Mouse (Mus musculus): ENCODE measurements around the gene Ppfia2. TPM values are rescaled to one million over a fixed set of nuclear protein-coding genes. Genes with fewer than 3 reads are reported as not detected.

The Ppfia2 gene
- polyA plus RNA-seq (2017; shearing (Covaris generic)) = under 1 TPM in 1 of 2 experiments, not detected in 1; 0.06 TPM

DNA sequence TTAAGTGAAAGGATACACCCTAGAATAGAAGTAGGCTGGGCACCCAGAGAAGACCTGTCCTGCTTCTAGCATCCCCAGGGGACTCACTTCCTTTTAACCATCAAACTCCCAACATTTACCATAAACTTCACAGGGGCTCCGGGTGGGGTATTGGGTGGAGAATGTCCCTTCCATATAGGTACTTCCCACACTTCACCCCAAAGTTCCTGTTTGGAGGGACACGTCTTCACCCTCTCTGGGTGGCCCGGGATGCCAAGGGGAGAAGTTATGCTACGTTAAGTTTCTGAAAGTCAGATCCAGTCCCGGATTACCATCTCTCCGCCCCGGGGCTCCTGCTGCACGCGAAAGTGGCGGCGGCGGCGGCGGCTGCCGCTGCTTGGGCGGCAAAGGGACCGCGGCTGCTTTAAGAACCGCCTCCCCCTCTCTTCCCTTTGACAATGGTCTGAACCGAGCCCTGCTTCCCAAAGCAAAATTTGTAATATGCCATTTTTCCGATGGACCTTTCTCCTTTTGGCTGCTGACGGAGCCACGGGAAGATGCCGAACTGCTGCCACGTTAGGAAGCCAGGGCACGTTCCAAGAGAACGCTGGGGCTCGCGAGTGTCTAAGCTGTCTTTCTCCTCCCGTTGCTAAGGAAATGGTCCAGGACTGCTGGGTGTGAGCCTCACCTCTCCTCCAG is at the start of gene Ppfia2:
Ppfia2 (plus strand) TSS at position 485 of the 678 bp plus-strand sequence.
- no peak for ATAC-seq

DNA sequence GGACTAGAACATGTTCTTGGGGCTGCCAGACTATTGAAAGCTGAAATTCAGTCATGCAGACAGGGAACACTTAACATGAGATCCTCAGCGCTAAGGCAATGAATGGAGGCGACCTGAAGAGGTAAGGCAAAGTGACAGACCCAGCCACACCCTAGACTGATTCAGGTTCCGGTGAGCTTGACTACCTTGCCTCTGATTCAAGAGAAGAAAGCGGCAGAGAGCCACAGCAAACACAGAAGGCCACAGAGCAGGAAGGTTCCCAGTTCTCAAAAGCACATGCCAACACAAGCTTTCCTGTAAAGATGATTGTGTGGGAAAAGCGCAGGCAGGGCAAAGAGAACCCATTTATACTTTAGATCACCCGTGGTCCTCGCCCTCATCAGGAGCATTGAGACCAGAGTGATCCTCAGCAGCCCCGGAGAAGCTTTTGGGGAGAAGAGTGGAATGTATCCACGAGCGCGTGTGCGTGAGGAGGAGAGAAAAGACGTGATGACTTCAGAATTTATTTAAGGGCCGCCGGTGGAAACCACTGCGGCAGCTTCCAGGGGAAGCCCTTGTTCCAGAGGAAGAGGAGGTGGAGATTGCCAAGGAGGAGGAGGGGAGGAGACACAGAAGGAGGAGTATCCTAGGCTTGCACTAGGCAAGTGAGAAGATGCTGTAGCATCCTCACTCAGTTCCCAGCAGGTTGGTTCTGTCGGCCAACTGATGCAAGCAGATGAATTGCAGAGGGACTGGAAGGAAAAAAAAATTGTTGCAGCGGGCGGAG is 1.0 kb upstream of the Ppfia2 start:
- no peak for ATAC-seq

DNA sequence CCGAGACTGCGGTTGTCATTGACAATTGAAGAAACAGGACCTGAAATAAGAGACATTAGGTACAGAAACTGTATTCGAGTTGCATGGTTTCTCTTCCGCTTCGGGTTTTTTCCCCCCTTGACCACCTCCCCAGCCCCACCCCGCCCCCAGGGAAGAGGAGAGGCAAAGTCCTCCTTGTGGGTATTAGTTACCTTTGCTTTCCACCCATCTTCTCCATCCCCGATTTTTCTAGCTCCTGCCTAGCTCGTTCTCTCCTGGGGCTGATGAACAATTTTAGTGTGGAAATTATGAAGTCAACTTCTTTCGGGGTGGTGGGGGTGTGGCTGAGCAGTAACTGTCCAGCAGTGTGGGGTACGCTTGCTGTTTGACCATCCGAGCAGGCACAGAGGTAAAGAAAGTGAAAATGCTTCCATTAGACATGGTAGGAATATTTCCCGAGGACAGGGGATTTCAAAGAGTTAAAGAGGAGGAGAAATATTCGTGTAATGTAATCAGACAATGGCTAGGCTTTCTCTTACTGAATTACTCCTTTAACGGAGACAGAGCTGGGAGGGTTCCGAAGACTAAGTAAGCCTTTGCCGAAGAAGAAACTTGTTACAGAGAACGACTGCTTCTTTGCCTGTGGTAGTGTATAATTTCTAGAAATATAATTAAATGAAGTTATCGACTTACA is 530 bp downstream of the Ppfia2 start:
- no peak for ATAC-seq

DNA sequence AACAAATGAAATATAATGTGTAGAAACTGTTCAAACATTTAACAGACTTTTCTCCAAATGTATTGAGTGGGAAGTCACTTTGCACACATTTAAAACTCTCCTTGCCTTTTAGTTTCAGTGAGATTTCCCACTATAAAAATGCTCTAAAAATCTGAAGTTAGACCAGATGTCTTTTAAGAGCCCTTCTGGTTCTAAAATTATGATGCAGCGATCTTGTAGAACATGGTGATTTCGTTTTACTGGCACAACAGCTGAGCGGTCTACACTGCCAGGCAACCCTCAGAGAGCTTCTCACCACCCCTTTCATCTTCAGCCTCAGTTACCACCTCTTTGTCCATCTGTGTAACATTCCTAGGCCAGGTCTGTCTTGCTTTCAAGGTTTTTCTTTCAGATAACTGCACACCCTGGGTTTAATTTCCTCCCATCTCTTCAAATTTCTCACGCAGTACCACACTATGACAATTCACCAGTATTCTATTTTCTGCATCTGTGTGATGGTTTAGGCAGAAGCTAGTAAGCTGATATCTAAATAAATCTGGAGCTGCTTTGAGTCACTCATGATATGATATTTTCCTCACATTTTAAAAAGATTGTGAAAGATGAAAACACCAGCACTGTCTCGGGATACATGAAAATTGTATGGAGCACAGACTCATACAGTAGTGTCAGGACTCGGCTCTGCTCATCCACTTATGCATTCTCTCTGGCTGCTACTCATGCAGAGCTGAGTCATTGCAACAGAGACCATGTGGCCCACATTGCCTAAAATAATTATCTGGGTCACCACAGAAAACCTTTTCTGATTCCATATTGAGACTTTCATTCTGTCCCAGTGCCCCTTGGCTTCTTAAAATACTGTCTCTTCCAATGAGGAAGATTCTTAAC is 39.4 kb downstream of the Ppfia2 start:
- ATAC-seq = no peak

DNA sequence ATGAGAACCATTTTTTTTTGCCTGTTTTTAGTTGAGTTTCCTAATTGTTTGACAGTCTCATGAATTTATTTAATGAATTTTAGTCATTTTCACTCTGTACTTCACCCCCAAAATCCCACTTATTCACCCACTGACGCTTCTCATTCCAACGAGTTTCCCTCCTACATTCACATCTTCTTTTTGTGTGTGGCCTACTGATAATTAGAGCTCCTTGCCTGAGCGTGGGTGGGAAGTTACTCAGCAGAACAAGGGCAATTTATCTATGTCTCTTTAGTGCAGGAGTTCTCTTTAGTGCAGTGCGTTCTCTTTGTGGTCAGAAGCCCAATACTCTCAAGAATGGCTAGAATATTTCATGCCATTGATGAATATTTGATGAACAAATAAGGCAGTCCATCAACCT is 95.9 kb downstream of the Ppfia2 start:
- no peak for ATAC-seq

DNA sequence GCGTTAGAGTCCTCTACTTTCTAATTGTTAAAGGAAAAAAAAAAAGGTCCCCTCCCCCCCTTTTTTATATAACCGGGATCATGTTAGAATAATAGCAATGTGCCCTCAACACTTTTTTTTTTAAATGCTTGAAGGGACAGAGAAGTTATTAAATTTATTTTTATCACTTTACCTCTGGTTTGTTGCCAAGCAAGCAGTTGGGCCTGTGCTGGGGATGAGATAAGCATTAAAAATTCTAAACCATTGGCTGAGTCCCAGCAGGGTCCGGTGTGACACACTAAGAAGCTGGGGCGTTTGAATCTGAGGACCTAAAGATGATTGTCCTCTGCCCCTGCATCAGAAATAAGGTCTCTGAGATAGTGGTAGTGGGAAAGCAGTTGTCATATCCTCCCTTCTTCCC is 114.9 kb downstream of the Ppfia2 start:
- ATAC-seq = no peak

DNA sequence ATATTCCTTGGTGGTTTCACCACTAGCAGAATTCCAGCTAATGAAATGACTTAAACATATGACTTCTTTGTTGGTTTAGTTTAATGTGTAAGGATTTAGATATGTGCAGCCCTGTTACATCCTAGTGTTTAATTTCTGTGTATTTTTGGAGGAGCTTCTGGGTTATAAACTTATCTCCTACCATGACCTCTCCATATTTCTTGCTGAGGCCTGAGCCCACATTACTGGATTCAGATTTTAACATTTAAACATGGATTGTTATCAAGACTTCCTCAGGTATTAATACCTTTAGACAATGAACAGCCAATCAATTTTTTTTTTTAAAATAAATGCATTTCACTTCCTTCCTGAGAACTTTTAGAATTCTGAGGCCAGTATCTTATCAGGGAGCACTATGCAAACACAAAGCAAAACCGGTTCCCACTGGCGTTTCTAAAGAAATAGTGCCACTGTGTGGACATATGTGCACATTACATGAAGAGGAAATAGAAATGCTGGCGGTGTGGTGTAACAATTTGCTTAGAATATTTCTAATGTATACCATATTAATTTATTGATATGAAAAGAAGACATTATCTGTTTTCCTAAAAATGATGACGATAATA is 115.4 kb downstream of the Ppfia2 start:
- no peak for ATAC-seq

DNA sequence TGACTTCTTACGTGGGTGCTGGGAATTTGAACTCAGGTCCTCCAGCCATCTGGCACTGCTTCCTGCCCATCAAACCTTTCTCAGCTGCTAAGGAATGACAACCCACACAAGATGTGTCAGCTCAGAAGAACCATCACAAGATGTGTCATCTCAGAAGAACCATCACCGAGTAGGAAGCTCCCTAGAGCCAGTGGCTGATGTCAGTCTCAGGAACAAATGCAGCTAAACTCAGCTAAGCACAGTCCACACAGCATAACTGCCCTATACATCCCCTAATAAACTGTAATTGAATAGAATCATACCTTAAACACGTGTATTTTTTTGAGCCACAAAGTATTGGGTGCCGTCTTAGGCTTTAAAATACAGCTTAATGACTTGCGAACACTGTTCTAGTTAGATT is 117.7 kb downstream of the Ppfia2 start:
- no peak for ATAC-seq

DNA sequence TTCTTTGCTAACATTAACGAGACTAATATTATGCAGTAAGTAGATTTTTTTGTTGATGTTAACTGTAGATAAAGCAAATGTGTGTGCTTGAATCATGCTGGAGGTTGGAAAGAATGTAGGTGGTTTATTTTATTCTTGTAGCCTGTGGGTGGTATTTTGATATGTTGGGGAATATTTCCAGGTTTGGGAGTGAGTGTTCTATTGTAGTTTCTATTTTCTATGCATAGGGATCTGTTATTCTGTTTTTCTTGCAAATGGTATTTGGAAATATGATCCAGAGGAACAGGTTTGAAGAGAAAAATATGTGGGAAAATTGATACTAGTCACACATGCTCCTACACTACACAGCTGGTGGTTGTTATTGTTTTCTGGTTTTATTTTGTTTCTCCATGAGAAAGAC is 120.8 kb downstream of the Ppfia2 start:
- ATAC-seq = no peak

DNA sequence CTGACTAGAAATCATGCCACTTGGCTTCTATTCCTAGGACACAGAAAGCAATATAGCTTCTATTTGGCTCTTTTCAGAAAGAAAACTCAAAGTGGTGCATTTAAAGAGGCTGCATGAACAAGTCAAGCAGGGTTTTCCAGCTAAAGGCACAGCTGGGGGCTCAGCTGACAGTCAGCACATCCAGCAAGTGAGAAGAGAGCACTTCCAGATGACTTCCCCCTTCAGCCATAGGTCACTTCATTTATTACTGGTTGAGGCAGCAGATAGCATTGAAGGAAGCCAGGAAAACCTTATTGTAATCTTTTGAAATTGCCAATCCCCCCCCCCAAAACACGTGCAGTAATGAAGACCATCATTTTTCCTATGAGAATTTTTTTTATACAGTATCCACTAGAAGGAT is 126.8 kb downstream of the Ppfia2 start:
- ATAC-seq = no peak

DNA sequence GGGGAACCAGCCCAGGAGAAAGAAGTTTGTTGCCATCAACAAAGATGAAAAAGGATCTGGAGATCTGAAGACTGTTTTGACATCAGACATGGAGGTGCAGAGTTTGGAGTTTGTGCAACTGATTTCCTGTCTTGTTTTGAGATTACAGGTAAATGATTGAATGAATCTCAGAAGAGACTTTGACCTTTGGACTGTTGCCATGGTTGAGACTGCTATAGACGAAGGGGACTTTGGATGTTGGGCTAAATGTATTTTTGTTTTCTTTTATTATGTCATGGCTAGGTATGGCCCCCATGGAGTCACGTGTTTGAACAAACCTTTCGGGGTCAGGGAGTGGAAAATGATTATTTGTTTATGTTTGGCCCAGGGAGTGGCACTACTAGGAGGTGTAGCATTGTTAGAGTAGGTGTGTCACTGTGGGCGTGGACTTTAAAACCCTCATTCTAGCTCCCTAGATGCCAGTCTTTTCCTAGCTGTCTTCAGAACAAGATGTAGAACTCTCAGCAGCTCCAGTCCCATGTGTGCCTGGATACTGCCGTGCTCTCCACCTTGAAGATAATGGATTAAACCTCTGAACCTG is 133.3 kb downstream of the Ppfia2 start:
- no peak for ATAC-seq

DNA sequence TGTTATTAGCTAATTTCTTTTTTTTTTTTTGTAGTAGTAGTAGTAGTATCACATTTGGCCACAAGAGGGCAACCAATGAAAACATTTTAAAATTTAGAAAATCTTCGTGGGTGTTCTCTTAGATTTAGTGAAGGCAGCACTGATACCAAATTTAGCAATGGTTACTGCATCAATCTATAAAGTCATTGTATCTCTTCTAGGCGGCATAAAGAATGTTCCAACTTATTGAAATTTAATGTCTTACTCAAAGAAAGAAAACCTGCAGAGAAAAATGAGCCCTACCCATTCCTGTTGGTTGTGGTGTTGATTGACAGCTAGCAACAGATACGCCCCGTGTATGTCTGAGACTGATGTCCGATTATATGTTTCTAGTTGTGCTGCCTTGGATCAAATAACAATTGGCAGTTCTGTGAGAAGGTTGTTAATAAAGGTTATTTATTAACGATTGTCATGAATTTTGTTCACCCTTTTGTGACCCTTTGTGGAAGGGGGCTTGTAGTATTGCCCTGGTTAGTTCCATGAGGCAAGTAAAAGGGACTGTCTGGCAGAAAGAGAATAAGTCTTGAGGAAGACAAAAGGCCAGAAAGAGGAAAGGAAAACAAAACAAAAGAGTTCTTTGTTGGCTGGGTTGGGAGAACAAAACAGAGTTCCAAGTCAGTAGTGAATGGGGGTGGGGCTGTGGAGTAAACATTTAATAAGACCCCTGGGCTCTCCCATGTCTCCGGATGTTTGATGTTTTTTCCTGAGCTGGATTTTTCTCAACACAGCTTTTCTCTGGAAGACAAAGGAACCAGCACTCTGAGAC is 139.2 kb downstream of the Ppfia2 start:
- ATAC-seq = no peak

DNA sequence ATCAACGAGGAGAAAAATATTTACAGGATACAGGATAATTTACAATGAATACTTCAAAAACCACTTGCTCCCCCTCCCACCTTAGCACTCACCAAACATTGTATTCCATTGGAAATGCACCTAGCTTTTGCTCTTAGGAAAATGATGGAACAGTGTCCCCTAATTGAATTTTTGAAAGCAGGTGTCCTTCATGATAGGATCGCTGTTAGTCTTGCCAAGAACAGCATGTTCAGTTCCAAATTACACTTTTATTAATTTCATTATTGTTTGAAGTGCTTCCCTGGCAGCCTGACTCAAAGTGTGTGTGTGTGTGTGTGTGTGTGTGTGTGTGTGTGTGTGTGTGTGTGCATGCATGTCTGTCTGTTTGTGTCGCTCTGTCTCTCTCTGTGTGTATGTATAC is 140.1 kb downstream of the Ppfia2 start:
- no peak for ATAC-seq

DNA sequence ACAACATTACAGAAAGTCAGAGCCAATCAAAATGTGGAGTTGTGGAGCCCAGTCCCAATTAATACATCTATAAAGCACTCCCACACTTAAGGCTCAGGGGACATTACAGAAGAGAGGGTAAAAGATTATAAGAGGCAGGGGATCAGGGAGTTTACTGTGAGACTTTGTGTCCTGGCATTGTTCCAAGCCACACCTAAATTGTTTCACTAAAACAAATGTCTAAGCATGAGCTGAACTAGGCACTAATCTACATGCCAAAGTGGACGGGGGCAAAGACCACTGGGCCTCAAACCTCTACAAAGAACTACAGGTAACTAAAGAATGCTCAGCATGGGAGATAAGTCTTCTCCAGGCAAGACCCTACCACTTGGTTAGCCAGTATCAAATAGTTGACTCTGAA is 148.1 kb downstream of the Ppfia2 start:
- no peak for ATAC-seq

DNA sequence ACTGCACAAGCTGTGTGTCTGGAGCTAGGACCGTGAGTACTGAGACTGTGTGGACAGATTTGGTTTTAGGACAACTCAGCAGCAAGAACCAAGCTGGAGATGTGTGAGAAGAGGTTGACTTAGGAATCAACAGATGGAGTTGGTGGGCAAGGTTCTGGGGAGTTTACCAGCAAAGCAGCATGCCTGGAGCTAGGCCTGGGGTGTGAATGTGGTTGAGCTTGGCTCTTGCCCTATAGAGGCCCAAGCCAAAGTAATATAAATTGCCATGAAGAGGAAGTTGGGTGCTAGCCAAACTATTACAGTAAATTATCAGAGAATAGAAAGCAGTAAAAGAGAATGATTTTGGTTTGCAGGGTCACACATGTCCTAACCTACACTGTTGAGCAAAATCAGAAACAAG is 150.8 kb downstream of the Ppfia2 start:
- no peak for ATAC-seq

DNA sequence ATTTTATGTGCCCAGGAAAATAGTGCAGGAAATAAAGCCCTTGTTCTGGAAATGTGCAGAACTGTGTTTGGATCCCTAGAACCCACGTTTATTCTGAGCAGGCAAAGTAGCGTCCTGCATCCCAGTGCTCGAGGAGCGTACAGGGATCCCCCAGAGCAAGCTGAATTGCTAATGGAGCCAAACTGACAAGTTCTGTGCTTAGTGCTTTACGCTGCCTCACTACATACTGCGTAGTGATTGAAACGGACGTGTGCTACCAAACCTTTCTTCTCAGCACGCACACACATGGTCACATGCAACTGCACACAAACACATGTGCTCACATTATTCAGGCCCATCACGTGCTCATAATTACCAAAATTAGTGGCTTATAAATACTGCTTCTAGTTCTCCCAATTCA is 153.2 kb downstream of the Ppfia2 start:
- no peak for ATAC-seq

DNA sequence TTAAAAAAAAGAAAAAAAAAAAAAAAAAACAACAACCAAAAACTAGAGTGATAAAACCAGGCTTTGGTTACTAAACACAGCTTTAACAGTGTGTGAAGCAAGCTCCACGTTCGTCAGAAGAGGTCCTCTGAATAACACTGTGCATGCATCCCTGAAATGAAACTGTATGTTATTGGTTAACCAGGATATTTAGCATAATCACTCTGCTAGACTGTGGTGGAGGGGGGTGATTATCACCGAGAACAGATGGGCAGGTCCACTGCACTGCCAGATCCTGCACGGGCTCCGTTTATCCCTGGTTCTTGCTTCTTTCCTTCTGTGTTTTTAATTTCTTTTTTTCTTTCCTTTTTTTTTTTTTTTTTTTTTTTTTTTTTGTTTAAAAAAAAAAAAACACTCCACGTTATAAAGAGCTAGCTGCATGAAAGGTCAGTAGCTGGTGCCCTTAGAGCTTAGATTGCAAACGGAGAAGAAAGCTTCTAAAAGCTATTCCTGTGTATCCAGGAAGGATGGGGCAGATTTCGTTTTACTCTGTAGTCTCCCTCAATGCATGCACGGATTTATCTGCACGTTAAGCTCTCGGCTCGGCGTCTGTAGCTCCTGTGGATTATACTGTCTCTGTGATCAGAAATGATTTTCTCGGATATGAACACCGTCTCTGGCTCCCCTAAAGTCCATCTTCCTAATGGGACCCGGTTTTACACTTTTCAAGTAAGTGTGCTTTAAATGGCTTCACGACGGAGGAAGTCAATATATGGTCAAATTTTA is 162.2 kb downstream of the Ppfia2 start:
- no peak for ATAC-seq

DNA sequence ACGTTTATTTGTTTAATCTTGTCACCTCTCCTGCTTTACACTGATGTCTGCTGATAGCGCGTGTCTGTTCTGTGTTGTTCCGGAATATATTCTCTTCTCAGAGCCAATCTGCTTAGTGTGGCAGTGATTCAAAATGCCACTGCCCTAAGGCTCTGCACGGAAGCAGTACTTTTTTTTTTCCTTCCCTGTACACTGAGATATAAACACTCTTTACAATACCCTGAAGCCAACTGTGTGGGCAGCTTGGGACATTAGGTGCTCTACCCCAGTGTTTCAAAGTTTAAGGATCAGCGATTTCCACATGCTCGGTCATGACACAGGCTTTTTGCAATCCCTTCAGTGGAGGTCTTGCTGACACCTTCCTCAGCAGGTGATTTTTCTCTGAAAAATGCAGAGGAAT is 163.8 kb downstream of the Ppfia2 start:
- ATAC-seq = no peak

DNA sequence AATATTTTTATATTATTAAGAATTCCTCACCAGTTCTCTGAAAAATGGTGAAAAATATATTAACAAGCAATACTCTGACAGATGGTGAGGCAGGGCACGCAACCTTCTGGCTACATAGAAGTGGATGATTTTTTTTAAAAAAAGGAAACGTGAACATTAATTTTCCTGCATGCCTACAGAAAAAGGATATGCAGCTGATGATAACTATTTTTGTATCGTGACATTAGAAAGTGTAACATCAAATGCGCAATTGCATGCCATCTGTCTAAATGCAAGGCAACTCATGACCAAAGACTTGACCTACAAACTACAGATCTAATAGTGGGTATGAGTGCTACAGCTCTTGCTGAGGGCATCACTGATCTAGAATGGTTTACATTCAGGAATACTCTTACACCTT is 182.1 kb downstream of the Ppfia2 start:
- ATAC-seq = no peak

DNA sequence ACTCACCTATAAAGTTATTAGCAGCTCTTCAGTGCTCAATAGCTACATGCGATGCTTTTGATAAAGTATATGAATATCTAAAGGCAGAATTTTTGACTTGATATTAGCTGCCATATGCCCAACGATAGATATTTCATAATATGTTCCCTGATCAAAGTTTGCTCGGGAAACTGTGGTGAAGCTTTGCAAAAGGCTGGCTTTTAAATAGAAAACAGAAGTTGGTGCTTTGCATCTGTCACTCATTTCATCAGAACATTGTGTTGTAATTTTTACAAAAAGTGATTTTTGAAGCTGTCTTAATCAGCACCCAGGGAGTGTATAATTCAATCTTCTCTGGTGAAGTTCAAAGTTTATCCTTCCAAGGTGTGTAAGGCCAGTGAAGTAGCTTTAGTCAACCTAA is 195.1 kb downstream of the Ppfia2 start:
- no peak for ATAC-seq
